Mouse (Mus musculus) Patski (cell line): ENCODE measurements at regions not wholly inside any gene's neighbourhood (a gene's known extent, or its start where the extent isn't known, plus 50 kb on each side); places are given as distances from the start of the nearest gene placed in this dataset.
"Not testable (repeated sequence)": the region's sequence is repeated elsewhere in the genome, so short reads cannot be mapped to it uniquely, and the experiment has no call there.

Experiments used
- ATAC-seq: fragments of 100-300 bp; one replicate; pipeline ENCODE4 v1.8.0; 2021
- CTCF ChIA-PET: fragments of 350-600 bp; sonication (Branson Sonifier 250); formaldehyde crosslinking; loops from one replicate; lab custom pipeline; 2022; ENCODE audit warnings: inconsistent platforms; lab: Charles Lee
- POLR2A ChIA-PET: fragments of 350-600 bp; sonication (Branson Sonifier 250); formaldehyde crosslinking; loops from one replicate; lab custom pipeline; 2022; ENCODE audit warnings: antibody characterized with exemption, inconsistent platforms; lab: Charles Lee
- DNase-seq: peaks from one replicate; pipeline ENCODE4 v3.0.0-alpha.2; 2011; ENCODE audit warnings: low read depth, low spot score
- H3K27me3 ChIP-seq: fragments of 371-371 bp; one replicate; pipeline ENCODE4 v1.5.1; 2021
- CTCF ChIP-seq: fragments of 100-300 bp; IDR thresholded peaks from one replicate; pipeline ENCODE4 v1.5.1; 2021
- in situ Hi-C: fragments of 300-500 bp; cut with MboI; formaldehyde crosslinking; loops from 3 replicates; pipeline ENCODE4 v1.11.1; 2018; ENCODE audit warnings: low pct_unique_long_range_greater_than_20kb, mixed read lengths

DNA sequence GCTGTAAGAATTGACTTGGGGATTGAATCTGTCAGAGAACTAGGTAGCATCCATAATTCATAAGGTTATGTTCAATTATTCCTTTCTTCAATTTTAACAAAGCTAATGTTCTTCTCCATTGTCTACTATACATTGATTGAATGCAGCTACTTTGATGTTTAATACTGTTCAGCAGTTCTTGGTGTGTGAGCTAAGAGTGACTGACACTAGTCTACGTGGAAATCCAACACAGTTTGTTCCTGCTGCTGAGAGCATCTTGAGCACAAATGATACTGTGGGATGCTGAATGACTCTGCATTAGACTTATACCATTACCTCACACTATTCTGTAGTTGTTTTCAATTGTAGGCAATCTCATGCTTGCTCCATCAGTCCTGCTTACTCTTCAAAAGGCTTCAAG, 249.4 kb upstream of the Akr1e1 start:
- ChIA-PET POLR2A (no interaction called here), CTCF (interaction anchor here (2.1 kb wide), 1 partner anchor 13 kb away, joined by 5 read pairs; no protein-coding TSS in a partner anchor)

DNA sequence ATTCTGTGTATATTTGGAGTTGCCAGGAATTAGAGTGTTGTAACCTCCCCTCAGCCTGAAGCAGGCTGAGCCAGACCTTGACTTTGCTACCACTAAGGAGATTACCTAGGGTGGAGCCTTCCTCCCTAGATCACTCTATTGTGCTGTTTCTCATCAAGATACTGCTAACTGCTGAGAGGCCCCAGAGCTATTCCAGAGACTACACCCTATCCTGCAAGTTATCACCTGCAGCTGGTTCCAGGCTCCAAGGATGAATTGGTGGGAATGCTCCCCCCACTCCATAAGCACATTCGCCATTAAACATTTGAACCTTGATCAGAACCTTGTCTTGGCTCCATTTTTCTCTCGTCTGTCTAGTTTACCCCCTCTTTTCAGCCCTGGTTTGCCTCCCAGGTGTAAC, 230.5 kb upstream of the Akr1e1 start:
- ATAC-seq, POLR2A ChIA-PET, in situ Hi-C loops, DNase-seq, CTCF ChIA-PET, H3K27me3 ChIP-seq: not testable (repeated sequence)

More for the DNA sequence above, 249.4 kb upstream of the Akr1e1 start:
- ATAC-seq (no peak), DNase-seq (no peak)
- in situ Hi-C loops: no loop called here
- no peaks in the 10 kb centered on the region for H3K27me3 ChIP-seq
- TF ChIP-seq CTCF: no peak

DNA sequence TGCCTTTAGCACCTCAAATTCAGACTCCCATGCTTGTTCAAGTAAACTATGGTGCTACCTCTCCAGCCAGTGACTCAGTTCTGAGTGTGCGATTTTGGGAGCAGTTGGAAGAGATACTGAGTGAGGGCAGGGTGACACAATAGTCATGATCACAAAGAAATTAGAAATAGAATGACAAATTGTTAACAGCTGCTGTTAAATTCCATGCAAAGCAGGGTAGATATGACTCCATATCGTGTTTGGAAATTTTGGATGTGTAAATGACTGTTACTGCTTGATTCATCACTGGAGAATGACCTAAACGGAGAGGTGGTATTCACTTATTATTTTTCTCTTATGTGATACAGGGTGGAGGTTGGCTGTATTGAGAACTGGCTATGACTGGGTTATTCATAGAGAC, 217.8 kb upstream of the Akr1e1 start:
- DNase-seq (no peak), ATAC-seq (no peak)
- in situ Hi-C loops: no loop called here
- POLR2A ChIA-PET: no interaction called here
- H3K27me3 ChIP-seq: no peaks in the 10 kb centered on the region
- no peak for TF ChIP-seq CTCF
- CTCF ChIA-PET: no interaction called here

DNA sequence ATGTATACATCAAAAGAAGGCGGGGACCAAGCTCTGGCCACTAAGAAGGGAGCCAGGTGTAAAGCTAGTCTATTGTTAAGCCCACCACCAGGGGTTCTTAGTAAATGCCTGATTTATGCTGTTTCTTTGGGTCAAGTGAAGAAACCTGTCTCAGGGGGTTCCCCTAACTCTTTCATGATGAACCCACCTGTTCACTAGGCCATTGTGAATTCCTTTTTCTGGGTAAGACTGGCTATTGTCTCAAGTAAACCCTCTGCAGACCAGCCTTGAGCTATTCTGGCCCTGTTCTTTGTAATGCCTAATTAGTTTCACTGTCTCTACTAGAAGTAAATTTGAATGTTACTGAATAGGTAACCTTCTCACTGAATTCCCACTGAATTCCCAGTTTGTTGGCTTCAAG, 216.8 kb upstream of the Akr1e1 start:
- DNase-seq, CTCF ChIA-PET: not testable (repeated sequence)

DNA sequence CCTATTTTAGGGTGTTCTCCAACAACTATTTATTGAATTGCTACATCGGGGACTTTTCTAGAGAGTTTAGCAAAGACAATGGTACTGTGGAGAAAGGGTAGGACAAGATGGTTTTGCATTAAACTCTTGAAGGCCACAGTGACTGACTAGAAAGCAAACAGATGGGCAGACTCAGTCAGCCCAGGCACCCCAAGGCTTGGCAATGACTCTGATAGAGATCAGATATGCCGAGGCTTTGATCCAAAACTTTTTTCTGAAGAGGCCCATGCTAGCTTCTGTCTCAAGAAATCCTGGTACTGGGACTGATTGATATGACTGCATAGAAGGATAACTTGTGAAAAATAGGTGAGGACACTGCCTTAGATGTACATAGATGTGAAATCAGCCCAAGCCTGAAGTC, 197.9 kb upstream of the Akr1e1 start:
- DNase-seq (no peak), ATAC-seq (no peak)
- no peaks in the 10 kb centered on the region for H3K27me3 ChIP-seq
- TF ChIP-seq CTCF: no peak
- ChIA-PET CTCF (interaction anchor here (0.8 kb wide), 1 partner anchor 15 kb away, joined by 3 read pairs; no protein-coding TSS in a partner anchor), POLR2A (no interaction called here)
- in situ Hi-C loops: no loop called here

More for the DNA sequence above, 216.8 kb upstream of the Akr1e1 start:
- ATAC-seq, H3K27me3 ChIP-seq, POLR2A ChIA-PET, in situ Hi-C loops: not testable (repeated sequence)

DNA sequence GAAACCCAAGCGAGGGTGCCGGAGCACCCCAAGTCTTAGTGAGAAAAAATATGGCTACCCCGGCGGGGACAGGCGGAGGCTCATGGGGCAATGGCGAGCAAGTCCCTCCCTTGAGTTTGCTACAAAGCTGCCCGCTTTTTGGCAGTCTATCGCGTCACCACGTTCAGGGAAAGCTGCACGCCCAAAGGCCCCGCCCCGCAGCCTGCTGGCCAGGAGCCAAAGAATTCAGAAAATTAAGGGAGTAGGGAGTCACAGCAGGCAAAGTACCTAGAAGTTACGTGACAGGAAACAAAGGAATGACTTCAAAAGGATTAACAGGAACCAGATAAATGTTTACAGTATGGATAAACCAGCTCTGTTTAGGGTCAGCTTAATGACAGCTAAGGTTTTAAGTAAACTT, 191.7 kb upstream of the Akr1e1 start:
- ATAC-seq (no peak), DNase-seq (no peak)
- in situ Hi-C loops: no loop called here

DNA sequence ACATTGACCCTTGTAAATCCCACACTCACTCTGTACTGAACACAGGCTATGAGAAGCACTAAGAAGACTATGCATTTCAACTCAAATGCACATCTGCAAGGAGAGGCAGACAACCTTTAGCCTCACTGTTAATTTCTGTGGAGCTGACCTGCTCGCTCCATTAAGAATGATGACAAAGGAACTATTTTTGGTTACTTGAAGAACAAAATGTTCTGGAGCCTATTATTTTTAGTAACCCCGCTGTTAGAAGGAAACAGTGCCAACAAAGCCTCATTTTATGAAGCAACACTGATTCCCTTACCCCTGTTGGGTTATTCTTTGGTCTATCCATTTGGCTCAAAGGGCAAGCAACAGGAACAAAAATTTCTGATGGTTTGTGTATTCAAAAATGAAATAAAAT, 182.2 kb upstream of the Akr1e1 start:
- DNase-seq (no peak), ATAC-seq (no peak)
- no peaks in the 10 kb centered on the region for H3K27me3 ChIP-seq
- ChIA-PET CTCF (no interaction called here), POLR2A (no interaction called here)
- in situ Hi-C loops: no loop called here
- TF ChIP-seq CTCF: no peak

More for the DNA sequence above, 191.7 kb upstream of the Akr1e1 start:
- no peak for TF ChIP-seq CTCF
- ChIA-PET CTCF (no interaction called here), POLR2A (no interaction called here)
- H3K27me3 ChIP-seq: no peaks in the 10 kb centered on the region

DNA sequence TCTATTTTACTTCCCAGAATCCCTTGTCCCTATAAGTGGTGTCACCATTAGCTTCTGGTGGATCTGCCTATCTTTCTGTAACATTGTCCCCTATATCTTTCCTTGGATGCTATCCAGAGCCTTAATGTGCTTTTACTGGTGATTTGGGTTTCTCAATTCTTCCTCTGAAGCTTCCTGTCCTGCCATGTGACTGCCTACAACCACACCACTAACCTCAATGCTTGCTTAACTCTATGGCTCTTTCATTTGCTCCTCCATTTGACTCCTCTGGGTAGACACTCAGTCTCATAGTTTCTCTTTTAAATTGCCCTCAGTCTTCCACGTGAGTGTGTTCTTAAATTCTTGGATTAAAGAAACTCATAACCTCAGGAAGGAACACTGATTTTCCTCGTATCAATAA, 181.4 kb upstream of the Akr1e1 start:
- in situ Hi-C loops: no loop called here
- POLR2A ChIA-PET: no interaction called here

DNA sequence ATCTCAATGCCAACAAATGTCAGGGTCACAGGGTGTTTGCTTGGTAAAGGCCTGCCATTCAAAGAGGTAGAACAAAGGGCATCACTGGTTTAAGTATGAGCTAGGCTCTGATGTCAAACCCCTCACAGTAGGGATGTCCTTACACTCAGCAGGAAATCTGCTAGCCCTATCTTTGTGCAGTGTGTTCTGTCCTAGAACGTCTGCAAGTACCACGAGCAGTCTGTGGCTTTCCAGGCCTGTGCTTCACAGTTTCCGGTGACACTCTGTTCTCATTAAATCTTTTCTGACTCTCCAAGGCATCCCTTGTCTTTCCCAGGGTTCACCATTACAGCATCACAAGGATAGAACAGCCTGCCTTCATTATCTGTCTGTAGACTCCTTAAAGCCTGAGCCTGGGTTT, 174.3 kb upstream of the Akr1e1 start:
- in situ Hi-C loops: no loop called here
- DNase-seq (no peak), ATAC-seq (no peak)
- no peak for TF ChIP-seq CTCF
- no peaks in the 10 kb centered on the region for H3K27me3 ChIP-seq
- ChIA-PET CTCF (no interaction called here), POLR2A (no interaction called here)

More for the DNA sequence above, 181.4 kb upstream of the Akr1e1 start:
- no peak for TF ChIP-seq CTCF
- H3K27me3 ChIP-seq: no peaks in the 10 kb centered on the region
- no peak for DNase-seq
- CTCF ChIA-PET: no interaction called here
- ATAC-seq: no peak

DNA sequence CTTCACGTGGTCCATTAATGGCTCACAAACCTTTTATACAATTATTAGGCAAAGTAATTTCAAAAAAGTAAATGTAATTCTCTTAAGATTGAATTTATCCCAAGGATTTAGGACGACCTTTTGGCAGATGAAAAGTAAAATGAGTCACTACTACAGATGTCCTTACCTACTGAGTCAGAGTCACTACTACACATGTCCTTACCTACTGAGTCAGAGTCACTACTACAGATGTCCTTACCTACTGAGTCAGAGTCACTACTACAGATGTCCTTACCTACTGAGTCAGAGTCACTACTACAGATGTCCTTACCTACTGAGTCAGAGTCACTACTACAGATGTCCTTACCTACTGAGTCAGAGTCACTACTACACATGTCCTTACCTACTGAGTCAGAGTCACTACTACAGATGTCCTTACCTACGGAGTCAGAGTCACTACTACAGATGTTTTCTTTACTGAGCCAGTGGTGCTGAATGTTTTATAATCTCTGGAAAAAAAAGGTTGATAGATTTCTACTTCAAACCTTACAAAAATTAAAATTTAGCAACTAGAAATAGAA, 169.4 kb upstream of the Akr1e1 start:
- in situ Hi-C loops: loop anchor here (10.0 kb wide), 2 partner anchors 1026 to 1446 kb away; no protein-coding TSS in a partner anchor
- H3K27me3 ChIP-seq, CTCF ChIA-PET: not testable (repeated sequence)
- POLR2A ChIA-PET: interaction anchor here (0.5 kb wide), 1 partner anchor 10 kb away, joined by 3 read pairs; no protein-coding TSS in a partner anchor
- DNase-seq: peak; percentile 50
- ATAC-seq: peak; percentile 100

DNA sequence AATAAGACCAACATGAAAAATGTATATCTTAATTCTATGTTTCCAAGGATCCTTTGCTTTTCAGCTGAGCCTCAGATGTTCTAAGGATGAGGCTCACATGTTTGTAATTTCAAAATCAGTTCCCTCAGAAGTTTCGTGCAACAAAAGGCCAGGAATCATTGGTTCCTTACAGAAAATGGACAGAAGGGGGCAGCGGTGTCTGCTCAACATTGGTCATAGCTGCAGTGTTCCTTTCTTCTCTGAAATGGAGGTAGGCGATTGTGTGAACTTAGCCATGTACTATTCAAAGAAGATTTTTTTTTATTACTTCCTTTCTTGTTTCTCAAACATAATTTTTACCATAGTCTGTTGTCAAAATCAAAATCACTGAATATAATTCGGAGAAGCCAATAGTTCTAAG, 167.9 kb upstream of the Akr1e1 start:
- in situ Hi-C loops: loop anchor here (10.0 kb wide), 2 partner anchors 1028 to 1448 kb away; no protein-coding TSS in a partner anchor
- no peak for ATAC-seq
- H3K27me3 ChIP-seq: no peaks in the 10 kb centered on the region
- CTCF ChIA-PET: interaction anchor here (1.1 kb wide), 1 partner anchor 1025 kb away, joined by 3 read pairs; no protein-coding TSS in a partner anchor
- no peak for DNase-seq
- POLR2A ChIA-PET: no interaction called here
- peak; percentile 79 for TF ChIP-seq CTCF
